Mouse (Mus musculus): ENCODE data around the gene Usp47. TPM values are rescaled to one million over a fixed set of nuclear protein-coding genes. Genes with fewer than 3 reads are reported as not detected.
A peak's percentile ranks its signal among the peaks of the same experiment; 100 is the strongest.

The Usp47 gene
- polyA plus RNA-seq (2015; fragmentation: Nextera tagmentation; extraction: Ambion mirVana): 77.1 and 85.3 TPM in 2 replicates

- peak; percentile 96 for ATAC-seq
- Histone ChIP-seq H3K4me2 (peak within 1 kb of the TSS; percentile 88), H3K27ac (peak within 1 kb of the TSS; percentile 97)
These were observed at the start of gene Usp47 for GRCm38 (mm10) chr7:112023150-112023600. TSS of gene Usp47 (plus strand) at chr7:112023504.

GRCm38 (mm10) chr7:111976401-111976800, 46.9 kb upstream of the Usp47 start:
- WGBS: 68% methylated on average over 2 of the region's 2 CpGs
- H3K9ac ChIP-seq: no peak overlapping the region
- no peak for ATAC-seq
- H3K4me1 ChIP-seq: no peaks in the 10 kb centered on the region
- no peaks in the 10 kb centered on the region for H3K9me3 ChIP-seq (replicated peaks)
- no peak overlapping the region for H3K27ac ChIP-seq
- H3K4me3 ChIP-seq: no peak overlapping the region
- no peaks in the 10 kb centered on the region for H3K36me3 ChIP-seq (ENCODE audit: poor library complexity, severe bottlenecking)
- H3K27me3 ChIP-seq: 0 out of 2 replicates have a peak, but pooled peaks cover 2% of the 10 kb centered on the region
- H3K4me2 ChIP-seq: no peak overlapping the region

More at GRCm38 (mm10) chr7:112023150-112023600, at the start of gene Usp47:
- Histone ChIP-seq H3K9me3 (replicated peaks) (no peaks in the 10 kb centered on the region), H3K4me1 (peaks cover 43% of the 10 kb centered on the region), H3K4me3 (peak within 1 kb of the TSS; percentile 89), H3K36me3 (ENCODE audit: poor library complexity, severe bottlenecking) (no peaks in the 10 kb centered on the region; the same call in 1 of the 2 replicates), H3K9ac (peak within 1 kb of the TSS; percentile 97), H3K27me3 (no peaks in the 10 kb centered on the region)
- WGBS: 0% methylated on average over 23 of the region's 54 CpGs

GRCm38 (mm10) chr7:111977871-111978270, 45.4 kb upstream of the Usp47 start:
- H3K27me3 ChIP-seq: no peaks in the 10 kb centered on the region
- H3K4me1 ChIP-seq: no peaks in the 10 kb centered on the region
- no peak overlapping the region for H3K4me2 ChIP-seq
- H3K9me3 ChIP-seq (replicated peaks): no peaks in the 10 kb centered on the region; the same call in 1 of the 2 replicates
- no peak for ATAC-seq
- 93% methylated on average over 3 of the region's 3 CpGs for WGBS
- H3K4me3 ChIP-seq: no peak overlapping the region
- H3K27ac ChIP-seq: no peak overlapping the region
- H3K9ac ChIP-seq: no peak overlapping the region
- no peaks in the 10 kb centered on the region for H3K36me3 ChIP-seq (ENCODE audit: poor library complexity, severe bottlenecking)

- Histone ChIP-seq H3K27me3 (no peaks in the 10 kb centered on the region), H3K27ac (no peak overlapping the region), H3K4me3 (no peak overlapping the region), H3K9me3 (replicated peaks) (no peaks in the 10 kb centered on the region; the same call in 1 of the 2 replicates), H3K4me1 (no peaks in the 10 kb centered on the region), H3K9ac (no peak overlapping the region), H3K4me2 (no peak overlapping the region), H3K36me3 (ENCODE audit: poor library complexity, severe bottlenecking) (no peaks in the 10 kb centered on the region)
- 96% methylated on average over 15 of the region's 15 CpGs for WGBS
- no peak for ATAC-seq
These were observed 41.0 kb upstream of the Usp47 start for GRCm38 (mm10) chr7:111982296-111982695.

- Histone ChIP-seq H3K4me1 (no peaks in the 10 kb centered on the region), H3K4me2 (no peak overlapping the region), H3K27me3 (no peaks in the 10 kb centered on the region), H3K9ac (no peak overlapping the region), H3K27ac (no peak overlapping the region), H3K36me3 (ENCODE audit: poor library complexity, severe bottlenecking) (no peaks in the 10 kb centered on the region), H3K4me3 (no peak overlapping the region), H3K9me3 (replicated peaks) (no peaks in the 10 kb centered on the region; the same call in 1 of the 2 replicates)
- 91% methylated on average over 3 of the region's 3 CpGs for WGBS
- no peak for ATAC-seq
These were observed 38.8 kb upstream of the Usp47 start for GRCm38 (mm10) chr7:111984530-111984929.

GRCm38 (mm10) chr7:111985266-111985665, 38.0 kb upstream of the Usp47 start:
- WGBS: 75% methylated on average over 4 of the region's 4 CpGs
- Histone ChIP-seq H3K27me3 (no peaks in the 10 kb centered on the region), H3K27ac (no peak overlapping the region), H3K9me3 (replicated peaks) (no peaks in the 10 kb centered on the region; the same call in 1 of the 2 replicates), H3K36me3 (ENCODE audit: poor library complexity, severe bottlenecking) (no peaks in the 10 kb centered on the region), H3K4me1 (no peaks in the 10 kb centered on the region), H3K9ac (no peak overlapping the region), H3K4me2 (no peak overlapping the region), H3K4me3 (no peak overlapping the region)
- no peak for ATAC-seq

GRCm38 (mm10) chr7:111986906-111987305, 36.4 kb upstream of the Usp47 start:
- Histone ChIP-seq H3K4me3 (no peak overlapping the region), H3K9ac (no peak overlapping the region), H3K27me3 (no peaks in the 10 kb centered on the region), H3K27ac (no peak overlapping the region), H3K4me2 (no peak overlapping the region), H3K4me1 (no peaks in the 10 kb centered on the region), H3K9me3 (replicated peaks) (no peaks in the 10 kb centered on the region; the same call in 1 of the 2 replicates), H3K36me3 (ENCODE audit: poor library complexity, severe bottlenecking) (no peaks in the 10 kb centered on the region)
- ATAC-seq: no peak
- WGBS: 87% methylated on average over 3 of the region's 3 CpGs

- 62% methylated on average over 2 of the region's 2 CpGs for WGBS
- no peak overlapping the region for H3K27ac ChIP-seq
- no peaks in the 10 kb centered on the region for H3K4me1 ChIP-seq
- no peak overlapping the region for H3K9ac ChIP-seq
- no peak overlapping the region for H3K4me3 ChIP-seq
- no peak for ATAC-seq
- H3K4me2 ChIP-seq: no peak overlapping the region
- no peaks in the 10 kb centered on the region for H3K36me3 ChIP-seq (ENCODE audit: poor library complexity, severe bottlenecking)
- no peaks in the 10 kb centered on the region; the same call in 1 of the 2 replicates for H3K9me3 ChIP-seq (replicated peaks)
- no peaks in the 10 kb centered on the region for H3K27me3 ChIP-seq
These were observed 25.9 kb upstream of the Usp47 start for GRCm38 (mm10) chr7:111997441-111997840.

- 56% methylated on average over 6 of the region's 6 CpGs for WGBS
- no peak overlapping the region for H3K4me2 ChIP-seq
These were observed 24.8 kb upstream of the Usp47 start for GRCm38 (mm10) chr7:111998446-111999004.

GRCm38 (mm10) chr7:111999376-111999775, 23.9 kb upstream of the Usp47 start:
- Histone ChIP-seq H3K9ac (no peak overlapping the region), H3K4me2 (no peak overlapping the region), H3K36me3 (ENCODE audit: poor library complexity, severe bottlenecking) (no peaks in the 10 kb centered on the region), H3K9me3 (replicated peaks) (no peaks in the 10 kb centered on the region; the same call in 1 of the 2 replicates), H3K4me3 (no peak overlapping the region), H3K27ac (no peak overlapping the region), H3K4me1 (no peaks in the 10 kb centered on the region), H3K27me3 (no peaks in the 10 kb centered on the region)
- no peak for ATAC-seq

More at GRCm38 (mm10) chr7:111998446-111999004, 24.8 kb upstream of the Usp47 start:
- Histone ChIP-seq H3K9ac (no peak overlapping the region), H3K4me1 (no peaks in the 10 kb centered on the region), H3K27ac (no peak overlapping the region), H3K4me3 (no peak overlapping the region), H3K36me3 (ENCODE audit: poor library complexity, severe bottlenecking) (no peaks in the 10 kb centered on the region), H3K9me3 (replicated peaks) (no peaks in the 10 kb centered on the region; the same call in 1 of the 2 replicates), H3K27me3 (no peaks in the 10 kb centered on the region)
- no peak for ATAC-seq

GRCm38 (mm10) chr7:112000166-112000565, 23.1 kb upstream of the Usp47 start:
- H3K27me3 ChIP-seq: no peaks in the 10 kb centered on the region
- no peaks in the 10 kb centered on the region for H3K36me3 ChIP-seq (ENCODE audit: poor library complexity, severe bottlenecking)
- WGBS: 85% methylated on average over 1 of the region's 1 CpGs
- H3K9ac ChIP-seq: no peak overlapping the region
- no peak for ATAC-seq
- no peaks in the 10 kb centered on the region for H3K4me1 ChIP-seq
- no peak overlapping the region for H3K27ac ChIP-seq
- no peaks in the 10 kb centered on the region; the same call in 1 of the 2 replicates for H3K9me3 ChIP-seq (replicated peaks)
- no peak overlapping the region for H3K4me2 ChIP-seq
- H3K4me3 ChIP-seq: no peak overlapping the region

GRCm38 (mm10) chr7:112010511-112010910, 12.8 kb upstream of the Usp47 start:
- ATAC-seq: no peak
- Histone ChIP-seq H3K4me3 (no peak overlapping the region), H3K27me3 (no peaks in the 10 kb centered on the region), H3K4me2 (no peak overlapping the region), H3K36me3 (ENCODE audit: poor library complexity, severe bottlenecking) (no peaks in the 10 kb centered on the region), H3K4me1 (no peaks in the 10 kb centered on the region), H3K27ac (no peak overlapping the region), H3K9me3 (replicated peaks) (no peaks in the 10 kb centered on the region), H3K9ac (no peak overlapping the region)
- WGBS: 81% methylated on average over 2 of the region's 2 CpGs

- Histone ChIP-seq H3K4me1 (no peaks in the 10 kb centered on the region), H3K27ac (no peak overlapping the region), H3K9me3 (replicated peaks) (no peaks in the 10 kb centered on the region), H3K9ac (no peak overlapping the region), H3K4me3 (no peak overlapping the region), H3K4me2 (no peak overlapping the region), H3K36me3 (ENCODE audit: poor library complexity, severe bottlenecking) (no peaks in the 10 kb centered on the region), H3K27me3 (no peaks in the 10 kb centered on the region)
- ATAC-seq: no peak
- WGBS: 75% methylated on average over 4 of the region's 4 CpGs
These were observed 12.3 kb upstream of the Usp47 start for GRCm38 (mm10) chr7:112010976-112011375.
